Mouse (Mus musculus): ENCODE data around the gene Ubl7.

GRCm38 (mm10) chr9:57870273-57870816 lies 40.4 kb upstream of the Ubl7 start:
- TF ChIP-seq CTCF (IDR thresholded peaks at IDR 0.05; ENCODE audit: low read depth, low read length) (no peak), GATA1 (IDR thresholded peaks at IDR 0.05; ENCODE audit: borderline replicate concordance, low read length) (no peak), TAL1 (conservative IDR thresholded peaks at IDR 0.05; ENCODE audit: low read depth, low read length) (no peak), POLR2AphosphoS5 (IDR thresholded peaks at IDR 0.05; ENCODE audit: insufficient replicate concordance, low read depth, low read length) (no peak), GATA2 (IDR thresholded peaks at IDR 0.05; ENCODE audit: borderline replicate concordance, low read depth, low read length) (no peak)
